Mouse (Mus musculus) natural killer cell, adult 2 months (primary cell): ENCODE measurements around the gene Clec2i.
"Not testable (repeated sequence)": the region's sequence is repeated elsewhere in the genome, so short reads cannot be mapped to it uniquely, and the experiment has no call there.

Experiments used
- DNase-seq, 2 experiments: peaks; one replicate each; pipeline ENCODE4 v3.0.0; 2022; ENCODE audit warnings: low spot score in 2 of 2

Gene Clec2i

DNA sequence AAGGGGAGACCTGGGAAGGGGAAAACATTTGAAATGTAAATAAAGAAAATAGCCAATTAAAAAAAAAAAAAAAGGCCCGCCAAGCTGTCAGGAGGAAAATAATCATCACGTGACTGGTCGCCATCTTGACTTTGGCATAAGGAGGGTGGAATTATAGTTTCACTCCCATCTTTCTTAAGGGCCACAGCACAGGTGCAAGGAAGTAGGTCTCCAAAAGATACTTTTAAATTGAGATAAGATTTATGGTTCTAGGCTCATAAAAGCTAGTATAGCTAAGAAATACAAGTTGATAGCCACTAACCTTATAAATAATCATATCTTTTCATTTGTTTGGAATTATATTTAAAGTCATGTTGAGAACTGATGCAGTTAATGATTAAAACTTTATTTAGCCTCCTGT lies 32.5 kb upstream of the Clec2i start:
- DNase-seq, result no peak

DNA sequence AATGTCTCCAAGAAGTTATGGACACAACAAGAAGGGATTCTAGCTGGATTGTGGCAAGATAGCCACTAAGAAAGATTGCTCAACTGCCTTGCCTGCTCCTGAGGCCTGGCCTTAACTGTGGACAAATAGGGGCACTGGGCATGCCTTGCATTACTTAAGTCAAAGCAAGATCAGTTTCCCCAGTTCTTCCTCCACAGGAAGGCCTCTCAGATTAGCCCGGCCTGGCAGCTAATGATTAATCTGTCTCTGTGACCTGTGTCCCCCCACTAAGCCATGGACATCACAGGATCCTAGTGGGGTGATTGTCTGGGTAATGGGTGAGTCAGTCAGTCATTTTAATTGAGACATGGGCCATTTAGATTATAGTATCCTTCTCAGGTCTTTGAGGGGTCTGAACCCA lies 31.9 kb upstream of the Clec2i start:
- DNase-seq, result no peak

DNA sequence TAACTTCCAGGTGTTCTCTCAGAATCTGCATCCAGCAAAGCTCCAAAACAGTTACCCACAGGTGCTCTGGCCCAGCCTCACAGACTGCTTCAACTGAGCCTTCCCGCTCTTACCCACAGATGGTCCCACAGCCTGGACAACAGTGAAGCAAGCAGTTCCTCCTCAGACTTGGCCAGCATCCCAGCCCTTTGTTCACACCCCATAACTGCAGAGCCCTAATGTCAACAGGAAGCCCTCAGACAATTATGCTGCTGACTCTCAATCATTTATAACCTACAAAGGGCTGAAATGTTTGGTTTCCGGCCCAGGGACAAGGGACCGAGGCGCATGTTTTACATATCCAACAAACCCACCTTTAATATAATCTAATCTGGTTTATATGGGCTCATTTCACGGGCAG lies 31.1 kb upstream of the Clec2i start:
- DNase-seq, result peak; percentile 72 to 80

DNA sequence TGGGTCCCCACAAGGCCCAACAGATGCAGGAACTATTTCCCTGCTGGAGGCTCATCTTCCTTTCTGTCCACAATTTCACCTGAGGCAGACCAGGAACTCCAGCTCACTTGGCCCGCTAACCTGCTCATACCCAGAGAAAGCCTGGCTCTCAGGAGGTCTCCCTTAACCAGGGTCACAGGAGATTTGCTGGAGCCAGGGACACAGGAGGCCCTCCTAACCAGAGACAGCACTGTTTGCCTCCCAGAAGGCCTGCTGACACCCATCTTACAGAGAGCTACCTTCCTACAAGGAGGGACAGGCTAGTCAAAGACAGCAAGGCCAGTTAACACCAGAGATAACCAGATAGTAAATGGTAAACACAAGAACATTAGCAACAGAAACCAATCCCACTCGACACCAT lies 29.4 kb upstream of the Clec2i start:
- DNase-seq, result no peak

DNA sequence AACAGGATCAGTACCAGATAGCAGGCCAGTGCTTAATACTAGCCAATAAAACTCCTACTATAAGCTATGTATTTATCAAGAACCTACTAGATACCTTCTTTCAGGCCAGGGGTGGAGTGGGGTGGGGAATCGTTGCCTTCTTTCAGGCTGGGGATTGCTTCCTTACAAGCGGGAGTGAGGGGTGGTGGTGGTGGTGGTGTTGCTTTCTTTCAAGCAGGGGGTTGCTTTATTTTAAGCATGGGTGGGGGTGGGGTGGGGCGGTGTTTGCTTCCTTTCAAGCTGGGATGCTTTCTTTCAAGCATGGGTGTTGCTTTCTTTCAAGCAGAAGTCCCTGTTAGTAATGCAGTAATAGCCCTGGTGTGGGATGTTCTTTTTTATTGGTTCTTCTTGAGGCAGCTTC lies 18.5 kb upstream of the Clec2i start:
- no peak for DNase-seq

DNA sequence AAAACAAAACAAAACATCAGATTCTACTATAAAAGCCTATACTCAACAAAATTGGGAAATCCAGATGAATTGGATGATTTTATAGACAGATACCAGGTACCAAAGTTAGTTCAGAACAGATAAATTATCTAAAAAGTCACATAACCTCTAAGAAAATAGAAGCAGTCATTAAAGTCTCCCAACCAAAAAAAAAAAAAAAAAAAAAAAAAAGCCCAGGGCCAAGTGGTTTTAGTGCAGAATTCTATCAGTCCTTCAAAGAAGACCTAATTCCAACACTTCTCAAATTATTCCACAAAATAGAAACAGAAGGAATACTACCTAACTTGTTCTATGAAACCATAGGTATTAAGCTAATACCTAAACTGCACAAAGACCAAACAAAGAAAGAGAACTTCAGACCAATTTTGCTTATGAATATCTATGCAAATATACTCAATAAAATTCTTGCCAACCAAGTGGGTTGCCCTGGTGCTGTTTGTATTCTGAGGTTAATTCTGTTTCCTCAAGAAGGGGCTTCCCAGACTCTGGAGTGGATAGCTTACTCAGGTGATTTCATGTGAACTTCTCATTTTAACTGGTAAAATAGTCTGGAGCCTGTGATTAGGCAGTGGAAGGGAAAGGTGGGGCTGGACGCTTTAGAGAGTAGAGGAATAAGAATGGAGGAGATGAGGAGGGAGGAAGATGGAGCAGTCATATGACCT lies 15.3 kb upstream of the Clec2i start:
- DNase-seq, result no peak

DNA sequence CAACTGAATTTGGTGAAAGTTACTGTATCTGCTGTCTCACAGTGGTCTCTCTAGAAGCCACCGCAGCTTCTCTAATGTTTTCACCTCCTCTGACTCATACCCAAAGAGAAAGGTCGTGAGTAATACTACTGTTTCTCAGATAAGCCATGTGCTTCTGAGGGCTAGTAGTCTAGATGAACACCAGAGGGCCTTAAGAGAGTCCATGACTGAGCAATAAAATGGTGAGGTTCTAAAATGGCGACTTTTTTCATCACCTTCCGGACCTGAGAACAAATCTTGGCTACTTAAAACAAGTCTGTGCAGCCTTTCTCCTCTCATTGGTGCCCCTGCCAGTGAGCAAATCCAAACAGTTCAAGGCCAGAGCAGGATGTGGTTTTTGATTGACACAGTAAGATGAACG lies 1.4 kb downstream of the Clec2i start:
- DNase-seq, result peak; percentile 79

DNA sequence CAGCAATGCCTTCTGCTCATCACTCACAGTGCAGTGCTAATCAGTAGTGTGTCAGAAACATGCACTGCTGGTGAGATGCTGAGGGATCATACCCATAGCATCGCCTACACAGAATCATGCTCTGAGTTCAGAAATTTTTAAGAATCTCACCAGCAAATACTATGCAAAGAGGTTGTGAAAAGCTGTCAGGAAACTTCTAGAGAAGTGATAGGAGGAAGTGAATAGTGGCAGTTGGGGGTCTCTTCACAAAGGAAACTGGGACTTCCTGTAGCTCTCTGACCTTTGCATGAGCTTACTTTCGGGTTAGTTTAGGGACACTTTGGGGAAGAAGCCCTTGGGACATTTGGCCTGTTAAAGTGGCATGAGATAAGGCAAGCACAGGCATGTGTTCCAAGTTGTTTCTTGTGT lies 3.6 kb downstream of the Clec2i start, which contains the start of gene BC035044:
TSS of gene BC035044 (minus strand) at position 179 of the 408 bp plus-strand sequence.
- peak; percentile 22 to 37 for DNase-seq

DNA sequence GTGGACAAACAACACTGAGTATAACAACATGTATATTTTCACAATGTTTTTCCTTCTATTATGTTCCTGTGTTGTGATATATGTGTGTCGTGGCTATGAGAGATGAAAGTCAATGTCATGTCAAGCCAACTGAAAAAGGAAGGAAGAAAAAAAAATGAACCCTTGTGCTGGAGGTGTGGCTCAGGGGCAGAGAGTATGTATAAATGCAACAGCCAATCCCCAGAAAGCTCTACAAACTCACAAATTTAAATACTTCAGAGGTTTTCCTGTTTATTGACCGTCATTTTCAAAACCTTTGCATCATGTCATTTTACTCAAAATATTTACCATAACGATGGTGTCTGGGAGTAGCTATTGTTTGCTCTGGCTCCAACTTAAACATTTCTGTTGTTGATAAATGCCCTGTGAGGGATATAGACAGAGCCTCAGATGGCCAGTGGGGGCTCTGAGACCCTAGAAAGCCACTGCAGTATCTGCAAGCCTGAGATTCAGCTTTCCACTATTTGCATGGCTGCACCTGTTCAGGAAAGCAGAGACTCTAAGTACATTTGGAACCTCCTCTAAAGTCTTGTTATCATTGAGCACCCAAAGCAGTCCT lies 8.1 kb downstream of the Clec2i start:
- no peak for DNase-seq

DNA sequence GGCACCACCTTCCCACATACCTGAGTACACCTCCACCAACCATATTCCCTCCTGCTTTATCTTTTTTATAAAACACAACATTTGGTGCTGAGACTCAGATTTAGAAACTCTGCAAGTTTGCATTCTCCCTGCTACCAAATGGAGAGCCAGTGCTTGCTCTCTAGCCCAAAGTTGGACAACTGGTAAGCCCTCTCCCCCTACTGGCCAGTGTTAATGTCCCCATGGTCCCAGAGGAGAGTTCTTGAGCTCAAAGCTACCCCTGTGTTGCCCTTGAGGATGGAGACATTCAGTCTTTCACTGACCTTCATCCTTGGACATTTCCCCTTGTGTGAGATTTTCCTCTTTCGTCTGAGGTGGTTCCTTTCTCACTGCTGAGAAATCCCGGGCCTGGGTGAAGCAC lies 12.7 kb downstream of the Clec2i start:
- no peak for DNase-seq

DNA sequence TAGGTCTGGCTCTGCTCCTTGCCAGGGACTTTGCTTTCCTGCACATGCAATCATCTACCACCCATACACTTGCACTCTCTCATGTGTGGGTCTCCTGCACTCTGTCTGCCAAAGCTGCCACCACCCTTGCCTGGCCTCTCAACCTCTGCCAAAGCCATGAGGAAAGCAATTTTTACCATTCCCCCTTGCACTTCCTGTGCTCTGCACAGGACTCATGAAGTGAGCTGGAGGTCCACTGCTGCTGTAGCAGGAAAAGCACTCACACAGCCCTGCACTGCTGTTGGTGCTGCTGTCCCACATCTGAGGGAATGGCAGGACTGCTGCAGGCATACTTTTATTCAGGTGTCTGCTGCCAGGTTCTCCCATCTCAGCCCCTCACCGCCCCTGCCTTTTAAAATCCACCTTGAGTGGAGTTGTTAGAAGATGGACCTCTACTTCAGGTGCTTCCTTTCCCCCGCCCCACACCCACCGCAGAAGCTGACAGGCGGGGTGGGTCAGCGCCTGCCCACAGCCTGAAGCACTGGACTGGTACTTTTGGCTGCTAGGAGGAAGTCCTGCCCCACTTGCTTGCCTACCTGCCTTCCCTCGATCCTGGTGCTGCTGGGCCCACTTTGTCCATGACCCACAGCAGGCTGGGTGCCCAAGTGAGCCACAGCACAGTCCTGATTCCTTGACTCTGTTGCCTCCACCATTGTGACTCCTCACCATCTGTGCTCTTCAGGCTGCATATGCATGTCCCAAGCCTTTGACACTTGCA lies 13.6 kb downstream of the Clec2i start:
- DNase-seq, result not testable (repeated sequence)

DNA sequence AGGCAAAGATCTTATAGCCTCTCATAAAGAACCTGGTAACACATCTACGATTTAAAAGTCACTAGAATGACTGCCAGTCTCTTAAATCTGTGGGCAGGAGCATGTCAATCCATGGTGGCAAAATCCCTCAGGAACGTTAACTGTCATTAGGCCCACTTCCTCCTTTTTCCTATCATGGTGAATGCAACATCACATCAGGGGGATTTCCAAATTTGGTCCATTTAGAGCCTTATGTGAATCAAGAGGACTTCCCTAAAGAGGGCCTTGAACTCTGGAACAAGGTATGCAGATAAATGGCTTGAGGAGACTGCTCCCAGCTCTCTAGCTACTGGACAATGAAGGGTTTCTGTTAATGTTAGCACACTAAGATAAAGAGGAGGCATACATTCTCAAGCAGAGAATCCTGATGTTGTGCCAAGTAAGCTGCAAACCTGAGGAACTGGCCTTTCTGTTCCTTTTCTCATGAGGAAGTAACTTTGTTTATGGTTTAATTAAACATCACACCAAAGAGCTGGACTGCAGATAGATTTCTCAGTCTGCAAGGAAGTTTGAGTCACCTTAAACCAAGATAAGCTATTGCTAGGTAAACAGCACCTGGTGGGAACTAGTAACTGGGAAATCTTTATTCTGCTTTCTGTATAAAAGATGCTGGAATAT lies 26.3 kb downstream of the Clec2i start:
- DNase-seq, result no peak

DNA sequence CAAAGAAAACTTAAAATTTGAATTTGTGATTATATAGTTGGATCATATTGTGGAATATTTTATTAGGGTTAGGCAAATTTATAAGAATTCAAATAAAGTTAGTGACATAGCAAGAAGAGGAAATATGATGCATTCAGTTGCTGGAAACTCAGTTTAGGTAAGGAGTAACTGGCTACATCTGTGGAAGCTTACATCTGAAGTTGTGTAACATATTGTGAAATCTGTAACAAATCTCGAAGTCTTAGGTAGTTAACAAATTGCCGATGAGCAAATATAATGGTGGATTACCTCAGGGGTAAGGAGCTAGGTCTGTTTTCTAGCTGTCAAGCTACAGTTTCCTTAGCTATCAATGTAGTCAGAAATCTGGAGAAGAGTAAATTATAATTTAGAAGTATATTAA lies 29.9 kb downstream of the Clec2i start:
- no peak for DNase-seq

DNA sequence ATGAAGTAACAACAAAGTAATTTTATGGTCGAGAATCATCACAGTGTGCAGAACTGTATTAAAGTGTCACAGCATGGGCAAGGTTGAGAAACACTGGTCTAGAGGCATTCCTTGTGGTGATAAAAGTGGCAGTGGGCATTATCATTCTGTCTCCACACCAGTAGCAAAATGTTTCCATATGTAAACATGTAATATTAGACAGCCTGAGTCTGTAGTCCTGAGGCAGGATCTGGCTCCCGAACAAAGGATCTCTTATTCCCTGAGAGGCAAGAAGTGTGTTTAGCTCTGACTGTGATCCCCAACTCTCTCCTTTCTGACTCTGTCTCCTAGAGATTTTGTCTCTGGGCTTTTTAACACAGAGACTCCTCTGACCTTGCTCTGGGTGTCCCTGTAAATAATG lies 45.7 kb downstream of the Clec2i start:
- DNase-seq, result no peak

DNA sequence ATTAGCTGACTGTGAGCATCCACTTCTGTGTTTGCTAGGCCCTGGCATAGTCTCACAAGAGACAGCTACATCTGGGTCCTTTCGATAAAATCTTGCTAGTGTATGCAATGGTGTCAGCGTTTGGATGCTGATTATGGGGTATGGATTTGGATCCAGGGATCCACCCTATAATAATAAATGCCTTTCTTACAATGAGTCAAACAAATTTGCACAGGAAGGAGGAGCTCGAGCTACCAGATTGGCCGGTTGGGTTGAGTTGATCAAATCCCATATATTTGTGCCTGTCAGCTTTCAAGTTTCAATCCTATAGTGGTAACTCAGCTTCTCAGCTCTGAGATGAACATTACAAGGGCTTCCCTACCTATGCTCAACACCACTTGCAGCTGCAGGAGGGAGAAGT lies 46.7 kb downstream of the Clec2i start, which contains the start of gene Clec2g:
TSS of gene Clec2g (plus strand) at position 301 of the 400 bp plus-strand sequence.
- not testable (repeated sequence) for DNase-seq

DNA sequence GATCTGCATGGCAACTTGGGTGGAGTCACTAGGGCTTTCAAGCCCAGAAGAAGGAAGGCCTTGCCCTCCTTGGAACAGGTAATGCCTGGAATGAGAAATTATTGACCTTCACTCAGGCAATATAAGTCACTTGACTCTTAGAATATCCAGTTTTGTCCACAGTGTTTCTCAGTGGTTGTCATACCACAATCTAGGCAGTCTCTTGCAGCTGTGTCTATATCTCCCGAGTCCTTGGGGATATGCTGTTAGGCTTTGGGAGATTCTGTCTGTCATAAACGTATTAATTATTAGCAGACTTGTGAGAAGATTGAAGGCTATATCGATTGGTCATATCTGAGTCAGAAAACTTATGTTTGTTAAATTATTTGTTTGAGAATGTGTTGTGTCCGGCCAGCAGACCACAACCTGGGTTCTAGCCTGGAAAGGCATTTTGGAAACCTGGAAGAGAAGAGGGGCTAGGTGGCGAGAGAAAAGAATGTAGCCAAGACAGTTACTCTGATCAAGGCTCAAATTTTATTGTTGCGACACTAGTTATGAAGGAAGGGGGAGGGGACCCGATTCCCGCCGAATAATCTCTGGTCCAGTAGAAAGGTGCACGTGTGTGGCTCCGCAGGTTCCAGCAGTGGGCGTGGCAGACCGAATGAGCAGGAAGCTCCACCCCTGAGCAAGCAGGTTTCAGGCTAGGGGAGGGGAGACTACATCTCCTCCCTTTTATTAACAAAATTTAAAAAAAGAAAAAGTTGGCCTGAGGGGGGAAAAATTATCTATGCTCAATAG lies 48.7 kb downstream of the Clec2i start:
- not testable (repeated sequence) for DNase-seq

DNA sequence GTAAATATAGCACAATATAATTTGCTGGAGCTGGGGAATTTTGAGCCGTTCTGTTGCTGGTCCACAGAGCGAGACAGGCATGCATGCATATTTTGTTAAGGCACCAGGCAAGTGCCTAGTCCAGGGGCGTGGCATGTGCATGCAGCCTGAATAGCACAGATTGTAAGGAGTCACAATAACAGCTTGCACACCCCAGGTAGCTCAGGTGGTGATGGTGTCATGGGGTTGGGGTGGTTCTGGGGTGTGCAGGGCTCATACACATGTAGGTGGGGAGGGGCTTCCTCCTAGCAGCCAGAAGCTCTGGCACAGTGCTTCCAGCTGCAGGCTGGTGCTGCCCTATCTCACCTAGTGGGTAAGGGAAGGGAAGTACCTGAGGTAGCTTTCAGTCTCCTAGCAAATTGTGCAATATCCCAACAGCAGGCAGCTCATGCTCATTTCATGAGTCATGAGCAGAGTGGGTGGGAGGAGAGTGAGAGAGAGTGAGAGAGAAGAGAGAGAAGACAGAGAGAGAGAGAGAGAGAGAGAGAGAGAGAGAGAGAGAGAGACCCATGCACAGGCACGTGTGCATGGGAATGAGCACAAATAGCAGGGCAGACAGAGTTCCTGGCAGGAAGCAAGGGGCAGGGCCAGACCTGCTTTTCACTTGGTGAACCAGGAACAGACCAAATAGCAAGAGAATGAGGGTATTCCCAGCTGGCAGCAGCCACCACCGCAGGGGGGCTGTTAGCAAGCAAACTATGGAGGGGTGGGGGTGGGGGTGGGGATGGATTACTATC lies 54.4 kb downstream of the Clec2i start:
- DNase-seq, result no peak

DNA sequence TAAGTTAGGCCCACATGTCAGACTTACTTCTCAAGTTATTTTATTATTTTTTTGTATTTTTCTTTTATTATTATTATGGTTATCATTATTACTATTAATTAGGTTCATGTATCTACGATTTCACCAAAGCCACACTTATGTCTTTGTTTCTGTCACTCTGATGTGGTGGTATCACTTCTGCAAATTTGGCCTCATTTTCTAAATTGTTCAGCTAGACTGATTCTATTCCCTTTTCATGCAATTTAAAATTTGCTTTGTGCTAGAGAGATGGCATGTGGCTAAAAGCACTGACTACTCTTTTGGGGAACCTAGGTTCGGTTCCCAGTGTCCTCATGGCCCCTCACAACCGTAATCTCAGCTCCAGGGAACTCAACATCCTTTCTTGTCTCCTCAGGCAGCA lies 58.2 kb downstream of the Clec2i start:
- DNase-seq, result no peak
